Mouse (Mus musculus): ENCODE measurements around the gene Vipas39. TPM values are rescaled to one million over a fixed set of nuclear protein-coding genes. Genes with fewer than 3 reads are reported as not detected.

The Vipas39 gene
- total RNA-seq, 2 experiments from 2014 or later = 27.2 to 56.4 TPM

DNA sequence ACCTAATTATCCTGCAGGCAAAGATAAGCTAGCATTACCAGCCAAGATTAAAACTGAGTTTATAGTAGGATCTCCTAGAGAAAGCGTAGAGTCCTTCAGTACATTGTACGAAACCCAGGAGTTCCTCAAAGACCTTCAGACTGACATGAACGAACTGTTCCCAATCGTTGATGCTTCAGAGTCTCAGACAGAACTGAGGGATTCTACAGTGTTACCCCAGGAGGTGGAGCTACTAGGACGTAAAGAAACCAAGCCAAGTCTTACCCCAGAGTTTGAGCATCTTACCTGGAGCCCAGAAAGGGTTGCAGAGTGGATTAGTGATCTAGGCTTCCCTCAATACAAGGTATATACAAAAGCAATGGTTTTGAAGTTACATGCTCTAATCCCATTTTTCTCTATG, 64.4 kb downstream of the Vipas39 start:
- ATAC-seq (replicated peaks; ENCODE audit: poor library complexity, severe bottlenecking) = no peak

GRCm38 (mm10) chr12:87199973-87200586, 66.0 kb downstream of the Vipas39 start, which contains the start of gene Tmed8:
Gene Tmed8 (minus strand): TSS chr12:87200454.
- ATAC-seq (replicated peaks; ENCODE audit: poor library complexity, severe bottlenecking) = peak; percentile 75

GRCm38 (mm10) chr12:87199206-87199972, 66.7 kb downstream of the Vipas39 start, which contains the start of gene Samd15:
Gene Samd15 (plus strand): TSS chr12:87199723.
- peak; percentile 41 for ATAC-seq (replicated peaks; ENCODE audit: poor library complexity, severe bottlenecking)

DNA sequence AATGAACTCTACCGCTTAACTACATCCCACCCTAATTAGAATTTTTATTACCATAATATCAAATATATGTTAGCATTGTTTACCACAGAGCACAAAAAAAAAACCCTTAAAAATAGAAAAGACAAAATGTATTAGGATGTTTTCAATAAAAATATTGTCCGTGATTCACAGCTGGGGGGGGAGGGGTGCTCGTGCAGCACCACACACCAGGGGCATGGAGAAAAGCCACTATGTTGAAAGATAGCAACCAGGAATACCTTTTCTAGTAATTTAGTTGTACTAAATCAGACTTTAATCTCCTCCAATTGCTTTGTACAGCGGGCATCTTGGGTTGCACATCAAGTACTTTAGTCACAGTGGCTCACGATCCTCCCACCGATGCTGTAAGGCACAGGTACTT, 67.3 kb downstream of the Vipas39 start:
- ATAC-seq (replicated peaks; ENCODE audit: poor library complexity, severe bottlenecking) = no peak

DNA sequence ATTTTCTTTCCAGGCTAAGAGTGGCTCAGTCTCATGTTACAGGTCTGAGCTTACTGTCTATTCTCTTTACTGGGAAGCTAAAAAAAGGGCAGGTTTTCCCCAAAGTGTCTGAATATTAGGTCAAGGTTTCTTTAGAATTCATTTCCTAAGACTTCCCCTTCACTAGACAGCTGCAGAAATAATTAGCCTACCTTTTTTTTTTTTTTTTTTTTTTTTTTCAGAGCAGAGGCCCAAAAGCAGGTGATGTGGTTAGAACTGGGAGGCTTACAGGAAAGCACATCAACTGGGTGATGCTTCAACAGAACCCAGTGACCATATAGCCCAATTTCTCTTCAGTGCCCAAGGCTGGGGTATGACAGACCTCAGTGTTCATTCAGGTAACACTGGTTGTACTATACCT, 69.7 kb downstream of the Vipas39 start:
- ATAC-seq (replicated peaks; ENCODE audit: poor library complexity, severe bottlenecking) = no peak

DNA sequence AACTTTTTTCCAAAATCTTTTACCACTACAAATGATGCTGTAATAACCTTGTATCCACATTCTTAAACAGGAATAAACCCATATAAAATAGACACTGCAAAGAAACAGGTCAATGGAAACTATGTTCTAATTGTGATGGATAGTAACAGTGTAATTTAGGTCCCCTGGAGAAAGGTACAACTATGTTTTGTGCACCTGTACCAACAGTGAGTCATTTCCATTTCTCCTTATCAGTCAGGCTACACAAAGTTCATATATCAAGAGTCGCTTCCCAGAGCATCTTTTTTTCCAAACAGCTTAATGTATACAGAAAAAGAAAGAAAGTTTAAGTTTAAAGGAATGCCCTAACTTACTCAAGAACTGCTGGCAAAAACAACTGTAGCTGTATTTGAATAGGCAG, 71.0 kb downstream of the Vipas39 start:
- no peak for ATAC-seq (replicated peaks; ENCODE audit: poor library complexity, severe bottlenecking)

GRCm38 (mm10) chr12:87193008-87193407, 73.0 kb downstream of the Vipas39 start:
- peak; percentile 92 for ATAC-seq (replicated peaks; ENCODE audit: poor library complexity, severe bottlenecking)

Other genes with a start within 250 kb of the Vipas39 start
- not detected in 2 replicates for gene Tmem63c, start 244.9 kb downstream of the Vipas39 start, total RNA-seq (2014; fragmentation: Nextera tagmentation)
- not detected in 2 replicates for gene Tmem63c, start 244.9 kb downstream of the Vipas39 start, total RNA-seq (2017)
- not detected in 2 replicates for gene Ngb, start 163.7 kb downstream of the Vipas39 start, total RNA-seq (2014; fragmentation: Nextera tagmentation)
- not detected in 2 replicates for gene Ngb, start 163.7 kb downstream of the Vipas39 start, total RNA-seq (2017)
- gene Gstz1, start 119.1 kb downstream of the Vipas39 start, total RNA-seq (2014; fragmentation: Nextera tagmentation) = 34.2 and 45.7 TPM in 2 replicates
- 22.3 and 28.8 TPM in 2 replicates for gene Gstz1, start 119.1 kb downstream of the Vipas39 start, total RNA-seq (2017)
- gene Pomt2, start 118.3 kb downstream of the Vipas39 start, total RNA-seq (2014; fragmentation: Nextera tagmentation) = 8.8 and 11.8 TPM in 2 replicates
- gene Pomt2, start 118.3 kb downstream of the Vipas39 start, total RNA-seq (2017) = 7.9 and 9.8 TPM in 2 replicates
- 3.2 TPM in 1 of 2 replicates, not detected in the other for gene Samd15, start 66.5 kb downstream of the Vipas39 start, total RNA-seq (2014; fragmentation: Nextera tagmentation)
- gene Samd15, start 66.5 kb downstream of the Vipas39 start, total RNA-seq (2017) = not detected in 2 replicates
- gene Tmed8, start 65.8 kb downstream of the Vipas39 start, total RNA-seq (2014; fragmentation: Nextera tagmentation) = 9.6 and 9.8 TPM in 2 replicates
- gene Tmed8, start 65.8 kb downstream of the Vipas39 start, total RNA-seq (2017) = 5.4 and 8.0 TPM in 2 replicates
- 1.8 TPM in 1 of 2 replicates, not detected in the other for gene Noxred1, start 27.5 kb downstream of the Vipas39 start, total RNA-seq (2014; fragmentation: Nextera tagmentation)
- gene Noxred1, start 27.5 kb downstream of the Vipas39 start, total RNA-seq (2017) = not detected in 2 replicates
- gene Ahsa1, start 223 bp upstream of the Vipas39 start, total RNA-seq (2014; fragmentation: Nextera tagmentation) = 174 and 185 TPM in 2 replicates
- gene Ahsa1, start 223 bp upstream of the Vipas39 start, total RNA-seq (2017) = 310 and 324 TPM in 2 replicates
- gene Ism2, start 33.4 kb upstream of the Vipas39 start, total RNA-seq (2014; fragmentation: Nextera tagmentation) = not detected in 2 replicates
- gene Ism2, start 33.4 kb upstream of the Vipas39 start, total RNA-seq (2017) = not detected in 2 replicates
- gene Sptlc2, start 122.1 kb upstream of the Vipas39 start, total RNA-seq (2014; fragmentation: Nextera tagmentation) = 124 and 145 TPM in 2 replicates
- gene Sptlc2, start 122.1 kb upstream of the Vipas39 start, total RNA-seq (2017) = 153 and 160 TPM in 2 replicates
- 123 and 162 TPM in 2 replicates for gene Slirp, start 177.6 kb upstream of the Vipas39 start, total RNA-seq (2014; fragmentation: Nextera tagmentation)
- gene Slirp, start 177.6 kb upstream of the Vipas39 start, total RNA-seq (2017) = 102 and 106 TPM in 2 replicates
- 65.3 and 73.7 TPM in 2 replicates for gene Alkbh1, start 177.8 kb upstream of the Vipas39 start, total RNA-seq (2014; fragmentation: Nextera tagmentation)
- gene Alkbh1, start 177.8 kb upstream of the Vipas39 start, total RNA-seq (2017) = 58.4 and 70.3 TPM in 2 replicates
- gene Snw1, start 206.0 kb upstream of the Vipas39 start, total RNA-seq (2014; fragmentation: Nextera tagmentation) = 70.0 and 74.3 TPM in 2 replicates
- 174 and 201 TPM in 2 replicates for gene Snw1, start 206.0 kb upstream of the Vipas39 start, total RNA-seq (2017)
- not detected in 2 replicates for gene Gm5788, start 228.5 kb upstream of the Vipas39 start, total RNA-seq (2014; fragmentation: Nextera tagmentation)
- not detected in 2 replicates for gene Gm5788, start 228.5 kb upstream of the Vipas39 start, total RNA-seq (2017)
- not detected in 2 replicates for gene Gm8300, start 248.1 kb upstream of the Vipas39 start, total RNA-seq (2014; fragmentation: Nextera tagmentation)
- not detected in 2 replicates for gene Gm8300, start 248.1 kb upstream of the Vipas39 start, total RNA-seq (2017)